Mouse (Mus musculus) large intestine, adult 2 months (tissue): ENCODE measurements around the gene Ubxn7. TPM values are rescaled to one million over a fixed set of nuclear protein-coding genes. Genes with fewer than 3 reads are reported as not detected.
"Not testable (repeated sequence)": the region's sequence is repeated elsewhere in the genome, so short reads cannot be mapped to it uniquely, and the experiment has no call there.

ENCODE experiments used
- DNase-seq: peaks from one replicate; pipeline ENCODE4 v3.0.0-alpha.2; 2012; ENCODE audit warnings: low read depth, low spot score
- WGBS: fragments of 180-500 bp; shearing (Covaris S2); methylation state at CpG from one replicate; pipeline ENCODE4 v1.1.7; 2018; 5-methylcytosine and 5-hydroxymethylcytosine counted together
- polyA plus RNA-seq: library from polyadenylated mRNA; depleted of rRNA; stranded (reverse); fragments of >200 nt; gene quantifications from 2 replicates; pipeline ENCODE4 v1.2.3, GENCODE M21; 2012; rRNA removed

Gene Ubxn7
- 2.1 and 10.0 TPM in 2 replicates for polyA plus RNA-seq

DNA sequence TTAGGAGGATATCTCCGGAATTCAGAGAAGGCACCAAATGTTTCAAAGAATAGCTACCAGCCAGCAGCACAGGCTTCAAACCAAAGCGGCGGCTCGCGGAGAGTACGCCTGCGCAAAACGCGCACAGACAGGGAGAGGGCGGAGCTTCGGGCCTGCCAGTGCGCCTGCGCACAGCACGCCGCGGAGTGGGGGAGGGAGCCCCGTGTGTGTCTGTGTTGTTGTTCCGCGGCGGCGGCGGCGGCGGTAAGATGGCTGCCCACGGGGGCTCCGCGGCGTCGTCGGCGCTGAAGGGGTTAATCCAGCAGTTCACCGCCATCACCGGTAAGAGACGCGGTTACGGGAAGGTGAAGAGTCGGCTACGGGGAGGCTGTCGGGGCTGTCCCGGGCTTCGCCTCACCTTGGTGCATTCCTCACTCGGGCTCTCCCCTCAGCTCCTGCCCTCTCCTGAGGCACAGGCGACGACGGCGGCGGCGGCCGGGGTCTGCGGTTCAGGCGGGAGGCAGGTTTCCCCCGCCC is at the start of gene Ubxn7:
Gene Ubxn7, plus strand, starts transcription at position 218 of the 516 bp plus-strand sequence.
- WGBS: under 1% methylated on average over 52 of the region's 52 CpGs
- peak; percentile 76 for DNase-seq

DNA sequence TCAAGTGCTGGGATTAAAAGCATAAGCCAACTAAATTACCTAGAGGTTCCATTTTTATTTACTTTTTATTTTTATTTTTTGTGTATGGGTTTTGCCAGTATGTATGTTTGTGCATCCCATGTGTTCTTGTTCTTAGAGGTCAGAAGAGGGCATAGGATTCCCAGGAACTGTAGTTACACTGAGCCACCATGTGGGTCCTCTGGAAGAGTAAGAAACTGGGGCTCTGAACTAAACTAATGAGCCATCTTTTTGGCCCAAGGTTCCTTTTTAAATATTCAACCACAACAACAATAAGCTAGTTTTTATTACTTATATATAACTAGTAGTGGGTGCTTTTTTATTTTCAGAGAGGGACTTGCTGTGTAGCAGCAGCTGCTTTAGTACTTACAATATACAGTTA is 49.4 kb upstream of the Ubxn7 start:
- DNase-seq: no peak

DNA sequence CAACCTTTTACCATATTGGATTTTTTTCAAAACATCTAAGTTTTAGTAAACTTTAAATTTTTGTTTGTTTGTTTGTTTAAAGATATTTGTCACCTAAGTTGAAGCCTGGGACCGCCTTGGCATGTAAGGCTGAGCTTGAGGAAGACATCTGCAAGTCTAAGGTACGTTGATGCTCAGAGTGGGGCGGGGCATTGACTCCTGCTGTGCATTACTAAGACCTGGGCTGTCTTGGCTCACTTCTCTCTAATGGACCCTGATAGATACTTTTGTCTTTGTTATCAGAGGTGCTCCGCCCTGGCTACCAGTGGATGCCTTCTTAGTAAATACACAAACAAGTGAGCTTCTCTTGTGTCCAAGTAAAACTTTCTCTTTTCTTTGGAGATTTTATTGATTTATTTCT is 40.2 kb upstream of the Ubxn7 start:
- WGBS: 98% methylated on average over 4 of the region's 4 CpGs
- DNase-seq: no peak

DNA sequence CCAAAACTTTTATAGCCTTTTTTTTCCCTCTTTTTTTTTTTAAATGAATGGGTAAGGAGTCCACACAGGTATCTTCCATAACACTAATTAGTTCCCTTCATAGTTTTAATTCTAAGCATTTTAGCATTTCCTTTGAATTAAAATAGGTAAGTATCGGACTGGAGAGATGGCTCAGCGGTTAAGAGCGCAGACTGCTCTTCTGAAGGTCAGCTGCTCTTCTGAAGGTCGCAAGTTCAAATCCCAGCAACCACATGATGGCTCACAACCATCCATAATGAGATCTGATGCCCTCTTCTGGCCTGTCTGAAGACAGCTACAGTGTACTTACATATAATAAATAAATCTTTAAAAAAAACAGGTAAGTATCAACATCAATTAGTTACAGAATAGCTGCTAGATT is 32.4 kb upstream of the Ubxn7 start:
- not testable (repeated sequence) for DNase-seq
- WGBS: 96% methylated on average over 4 of the region's 4 CpGs

DNA sequence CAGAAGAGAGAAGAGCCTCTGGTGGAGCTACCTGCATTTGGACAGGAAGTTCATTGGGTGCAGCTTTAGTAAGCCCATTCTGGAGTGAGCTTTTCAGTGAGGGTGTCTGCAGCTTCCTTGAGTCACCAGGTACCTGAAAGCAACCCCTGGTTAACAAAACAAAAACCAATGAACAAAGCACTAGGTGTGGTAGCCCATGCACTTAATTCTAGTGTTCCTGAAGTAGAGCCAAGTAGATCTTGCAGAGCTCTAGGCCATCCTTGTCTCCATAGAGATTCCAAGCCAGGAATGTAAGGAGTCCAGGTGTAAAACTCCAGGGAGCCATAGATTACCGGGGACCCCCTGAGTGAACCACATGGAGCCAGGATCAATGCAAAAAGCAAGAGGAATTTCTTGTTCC is 29.0 kb upstream of the Ubxn7 start:
- no peak for DNase-seq

DNA sequence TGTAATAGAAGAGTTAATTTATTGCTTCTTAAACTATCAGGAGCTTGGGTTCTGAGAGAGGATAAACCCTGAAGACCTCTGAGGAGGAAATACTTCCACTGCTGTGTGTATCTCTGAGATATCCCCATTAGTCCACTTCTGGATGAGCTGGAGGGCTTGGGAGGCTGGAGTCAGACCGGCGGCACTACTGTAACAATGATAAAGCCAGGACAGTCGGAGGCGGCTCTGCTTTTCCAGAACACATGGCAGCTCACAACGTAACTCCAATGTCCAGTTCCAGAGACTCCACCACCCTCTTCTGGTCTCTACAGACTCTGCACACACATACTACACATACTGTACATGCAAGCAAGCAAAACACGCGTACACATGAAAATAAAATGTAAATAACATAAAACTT is 28.2 kb upstream of the Ubxn7 start:
- 95% methylated on average over 7 of the region's 7 CpGs for WGBS

More for the DNA sequence above, 29.0 kb upstream of the Ubxn7 start:
- WGBS: 71% methylated on average over 1 of the region's 1 CpGs

DNA sequence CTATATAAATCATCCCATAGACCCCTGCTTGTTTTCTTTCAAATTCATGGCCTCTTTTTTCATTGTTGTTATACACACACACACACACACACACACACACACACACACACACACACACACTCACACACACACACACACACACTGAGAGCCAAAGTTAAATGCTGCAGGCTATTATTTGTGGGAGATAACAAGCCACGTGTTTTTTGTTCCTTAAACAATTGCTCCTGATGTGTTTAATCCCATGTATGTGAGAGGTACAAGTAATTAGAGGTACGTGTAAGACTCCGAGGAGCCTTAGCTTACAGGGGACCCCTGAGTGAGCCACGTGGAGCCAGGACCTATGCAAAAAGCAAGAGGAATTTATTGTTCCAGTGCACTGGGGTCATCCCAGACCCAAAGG is 20.1 kb upstream of the Ubxn7 start:
- WGBS: 79% methylated on average over 4 of the region's 4 CpGs
- DNase-seq: no peak

More for the DNA sequence above, 28.2 kb upstream of the Ubxn7 start:
- no peak for DNase-seq

DNA sequence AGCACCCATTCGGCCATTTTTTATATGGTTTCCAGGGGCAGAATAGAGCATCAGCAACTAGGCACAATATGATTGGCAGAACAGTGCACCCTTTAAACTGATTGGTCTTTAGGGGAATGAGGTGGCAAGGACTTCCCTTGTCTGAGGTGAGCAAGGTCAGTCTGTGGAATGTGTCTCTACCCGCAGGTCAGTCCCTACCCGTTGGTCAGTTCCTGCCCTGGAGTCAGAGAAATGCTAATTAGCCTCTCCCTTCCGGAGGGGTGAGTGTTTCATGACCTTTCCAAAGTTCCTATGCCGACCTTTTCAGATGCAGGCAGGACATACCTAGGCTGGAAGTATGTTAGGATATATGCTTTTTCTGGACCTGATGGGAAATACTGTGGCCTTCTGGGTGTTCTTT is 19.7 kb upstream of the Ubxn7 start:
- DNase-seq: no peak
- WGBS: 48% methylated on average over 5 of the region's 5 CpGs

DNA sequence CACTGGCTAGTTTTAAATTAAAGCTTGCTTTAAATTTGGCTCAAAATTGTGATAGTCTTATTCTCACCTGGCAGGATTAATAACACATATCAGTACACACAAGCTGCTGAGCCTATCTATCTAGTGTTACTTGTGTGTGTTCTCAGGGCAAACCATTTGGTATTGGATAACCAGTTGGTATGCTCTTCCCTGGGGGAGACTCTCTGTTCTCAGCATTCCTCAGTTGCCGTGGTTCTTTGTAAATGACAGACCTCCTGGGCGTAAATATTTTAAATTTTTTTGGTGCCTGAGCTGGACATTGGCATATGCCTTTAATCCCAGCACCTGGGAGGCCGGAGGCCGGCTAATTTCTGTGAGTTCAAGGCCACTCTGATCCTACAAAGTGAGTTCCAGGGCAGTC is 19.2 kb upstream of the Ubxn7 start:
- no peak for DNase-seq
- 82% methylated on average over 4 of the region's 4 CpGs for WGBS

DNA sequence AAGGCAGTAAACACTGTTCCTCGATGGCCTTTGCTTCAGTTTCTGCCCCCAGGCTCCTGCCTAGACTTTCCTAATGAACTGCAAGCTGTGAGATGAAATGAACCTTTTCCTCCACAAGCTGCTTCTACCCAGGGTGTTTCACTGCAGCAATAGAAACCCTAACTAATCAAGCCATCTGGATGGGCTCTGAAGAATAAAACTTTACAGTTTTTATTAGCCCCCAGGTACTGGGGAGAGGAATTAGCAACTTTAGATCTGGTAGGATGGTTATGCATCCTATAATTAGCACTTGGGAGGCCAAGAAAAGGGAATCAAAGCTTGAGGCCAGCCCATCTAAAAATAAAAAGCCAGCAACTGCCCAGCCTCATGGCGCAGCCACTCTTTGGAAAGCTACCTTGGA is 15.5 kb upstream of the Ubxn7 start:
- no peak for DNase-seq
- 71% methylated on average over 2 of the region's 2 CpGs for WGBS

DNA sequence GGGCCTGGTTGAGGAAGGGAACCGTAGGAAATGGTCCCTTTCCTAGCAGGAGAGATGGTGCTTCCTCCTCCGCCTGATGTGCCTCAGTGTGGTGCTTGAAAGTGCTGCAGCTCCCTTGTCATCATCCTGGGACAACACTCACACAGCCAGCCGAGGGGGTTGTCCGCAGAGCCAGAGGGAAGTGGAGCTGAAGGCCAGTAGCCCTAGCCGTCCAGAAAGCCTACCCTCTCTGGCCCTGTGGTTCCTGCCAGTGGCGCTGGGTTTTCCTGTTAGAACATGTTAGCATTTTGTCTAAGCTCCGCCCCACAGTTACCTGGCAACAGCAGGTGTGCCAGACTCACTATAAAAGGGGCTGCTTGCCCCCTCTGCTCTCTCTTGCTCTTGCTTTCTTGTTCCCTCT is 8.1 kb upstream of the Ubxn7 start:
- DNase-seq: no peak
- 22% methylated on average over 7 of the region's 7 CpGs for WGBS

DNA sequence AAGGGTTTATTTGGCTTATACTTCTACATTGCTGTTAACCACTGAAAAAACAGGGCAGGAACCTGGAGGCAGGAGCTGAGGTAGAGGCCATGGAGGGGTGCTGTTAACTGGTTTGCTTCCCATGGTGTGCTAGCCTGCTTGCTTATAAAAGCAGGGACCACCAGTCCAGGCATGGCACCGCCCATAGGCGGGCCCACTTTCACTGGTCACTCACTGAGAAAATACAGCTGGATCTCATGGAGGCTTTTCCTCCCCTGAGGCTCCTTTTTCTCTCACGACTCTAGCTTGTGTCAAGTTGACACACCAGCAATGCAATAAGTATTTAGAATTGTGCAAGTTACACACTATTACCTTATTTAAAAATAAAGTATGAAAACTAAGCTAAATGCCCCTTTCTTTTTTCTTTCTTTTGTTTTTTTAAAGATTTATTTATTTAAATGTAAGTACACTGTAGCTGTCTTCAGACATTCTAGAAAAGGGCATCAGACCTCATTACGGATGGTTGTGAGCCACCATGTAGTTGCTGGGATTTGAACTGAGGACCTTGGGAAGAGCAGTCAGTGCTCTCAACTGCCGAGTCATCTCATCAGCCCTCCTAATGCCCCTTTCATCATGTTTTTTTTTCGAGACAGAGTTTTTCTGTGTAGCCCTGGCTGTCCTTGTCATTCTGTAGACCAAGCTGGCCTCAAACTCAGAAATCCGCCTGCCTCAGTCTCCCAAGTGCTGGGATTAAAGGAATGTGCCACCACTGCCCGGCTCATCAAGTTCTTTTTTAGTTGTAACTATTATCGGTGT is 984 bp upstream of the Ubxn7 start:
- no peak for DNase-seq
- WGBS: 48% methylated on average over 9 of the region's 9 CpGs

DNA sequence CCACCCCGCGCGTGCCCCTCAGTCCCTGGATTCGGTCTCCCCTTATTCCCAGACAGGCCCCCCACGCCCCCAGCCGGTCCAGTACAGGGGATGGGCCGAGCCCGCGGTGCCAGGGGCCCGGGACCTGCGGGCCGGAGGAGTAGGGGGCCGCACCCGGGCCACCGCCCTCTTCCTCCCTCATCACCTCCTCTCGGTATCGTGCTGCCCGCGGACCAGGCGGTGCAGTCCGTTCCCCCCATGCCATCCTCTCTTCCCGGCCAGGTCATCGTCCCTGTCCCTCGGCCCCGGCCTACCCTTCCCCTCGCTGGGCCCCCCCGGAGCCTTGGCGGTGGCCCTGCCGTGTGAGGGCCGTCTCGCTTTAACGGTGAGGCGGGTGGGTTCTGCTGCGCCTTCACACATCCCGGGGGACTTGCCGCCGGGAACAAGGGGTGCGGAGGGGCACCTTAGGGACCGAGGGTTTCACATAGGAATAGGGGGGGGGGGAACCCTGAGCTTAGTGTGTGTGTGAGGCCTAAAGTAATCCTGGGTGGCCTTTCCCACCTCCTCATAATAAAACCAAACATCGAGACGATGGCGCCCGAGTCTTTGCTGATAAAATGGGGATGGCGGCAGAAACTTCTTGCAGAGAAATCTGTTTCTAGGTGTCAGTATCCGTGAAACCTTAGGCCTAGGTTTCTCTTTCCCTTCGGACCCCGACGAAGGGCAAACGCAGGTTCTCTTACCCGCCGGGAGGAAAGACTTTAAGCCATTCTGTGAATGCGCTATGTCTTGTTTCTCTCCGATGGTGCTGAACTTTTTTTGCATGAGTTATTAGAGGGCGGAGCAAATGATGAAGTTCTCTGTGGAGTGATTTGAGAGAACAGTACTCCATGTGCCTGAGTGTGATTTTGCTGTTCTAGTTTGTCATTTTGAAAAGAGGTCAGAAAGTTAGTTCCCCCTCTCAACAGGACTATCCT is 777 bp downstream of the Ubxn7 start:
- DNase-seq: peak; percentile 39

DNA sequence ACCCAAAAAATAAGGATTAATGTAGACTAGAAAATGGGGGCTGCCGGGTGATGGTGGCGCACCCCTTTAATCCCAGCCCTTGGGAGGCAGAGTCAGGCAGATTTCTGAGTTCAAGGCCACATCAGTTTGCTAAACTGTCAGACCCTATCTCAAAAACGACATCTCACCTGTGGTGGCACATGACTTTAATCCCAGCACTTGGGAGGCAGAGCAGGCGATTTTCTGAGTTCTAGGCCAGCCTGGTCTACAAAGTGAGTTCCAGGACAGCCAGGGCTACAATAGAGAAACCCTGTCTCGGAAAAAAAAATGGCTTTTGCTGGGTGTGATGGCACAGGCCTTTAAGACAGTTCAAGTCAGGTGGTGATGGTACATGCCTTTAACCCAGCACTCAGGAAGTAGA is 3.1 kb downstream of the Ubxn7 start:
- DNase-seq: no peak
- WGBS: 91% methylated on average over 5 of the region's 5 CpGs

More for the DNA sequence above, 777 bp downstream of the Ubxn7 start:
- WGBS: under 1% methylated on average over 47 of the region's 54 CpGs

DNA sequence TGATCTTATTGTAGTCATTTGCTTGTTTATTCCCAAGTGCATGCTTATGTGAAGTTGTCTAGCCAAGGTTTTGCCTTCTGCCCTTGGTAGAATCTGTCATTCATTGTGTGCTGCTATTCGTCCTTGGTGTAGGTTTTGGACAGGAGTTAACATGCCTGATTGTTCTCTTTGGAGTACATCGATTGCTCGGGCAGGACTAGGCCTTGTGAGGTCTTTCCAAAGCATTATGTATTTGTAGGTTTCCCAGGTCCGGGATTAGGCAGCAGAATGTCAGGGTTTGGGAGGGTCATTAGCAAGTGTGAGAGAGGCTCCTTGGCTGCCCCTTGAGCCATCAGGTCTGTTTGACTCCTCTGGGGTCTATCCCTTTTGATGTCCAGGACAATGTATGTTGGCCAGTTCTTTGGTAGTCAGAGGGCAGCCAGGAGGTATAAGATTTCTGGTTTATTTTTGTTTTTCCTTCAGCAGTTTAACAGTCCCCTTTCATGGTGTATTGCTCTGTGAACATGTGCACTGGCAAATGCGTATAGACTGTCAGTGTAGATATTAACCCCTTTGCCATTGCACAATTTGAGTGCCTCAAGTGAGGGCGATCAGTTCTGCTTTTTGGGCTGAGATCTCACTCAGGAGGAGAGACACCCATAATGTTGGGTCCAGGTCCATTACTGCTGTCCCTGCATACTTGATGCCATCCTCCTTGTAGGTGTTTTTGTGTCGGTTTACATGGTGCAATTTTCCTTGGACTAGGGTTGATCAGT is 4.1 kb downstream of the Ubxn7 start:
- no peak for DNase-seq
- WGBS: 70% methylated on average over 7 of the region's 7 CpGs

DNA sequence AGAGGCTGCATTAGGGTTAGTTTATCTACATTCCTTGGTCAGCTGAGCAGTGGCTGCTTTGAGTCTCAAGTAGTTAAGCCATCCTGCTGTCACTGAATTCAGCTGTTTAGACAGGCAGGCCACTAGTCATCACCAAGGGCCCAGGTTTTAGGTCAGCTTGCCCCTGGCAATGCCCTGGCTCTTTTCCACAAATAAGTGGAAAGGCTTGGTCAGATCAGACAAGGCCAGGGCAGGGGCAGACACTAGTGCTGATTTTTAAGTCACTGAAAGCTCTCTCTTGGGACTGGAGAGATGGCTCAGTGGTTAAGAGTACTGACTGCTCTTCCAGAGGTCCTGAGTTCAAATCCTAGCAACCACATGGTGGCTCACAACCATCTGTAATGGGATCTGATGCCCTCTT is 4.9 kb downstream of the Ubxn7 start:
- no peak for DNase-seq

DNA sequence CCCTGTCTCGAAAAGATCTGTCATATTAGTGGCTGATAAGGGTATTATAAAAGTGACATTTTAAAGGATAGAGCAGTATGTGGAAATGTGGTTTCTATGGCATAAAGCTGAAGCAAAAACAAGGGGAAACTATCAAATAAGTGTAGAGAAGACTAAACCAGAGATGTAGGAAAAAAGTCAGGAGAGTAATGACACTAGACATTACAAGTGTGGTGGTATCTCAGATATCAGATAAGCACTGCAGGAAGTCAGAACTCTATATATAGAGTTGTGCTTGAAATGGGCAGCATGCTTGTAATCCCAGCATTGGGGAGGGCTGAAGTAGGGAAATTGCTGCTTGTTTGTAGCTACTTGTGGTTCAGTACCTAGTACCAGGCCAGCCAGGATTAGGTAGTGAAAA is 8.4 kb downstream of the Ubxn7 start:
- 70% methylated on average over 1 of the region's 1 CpGs for WGBS
- no peak for DNase-seq

DNA sequence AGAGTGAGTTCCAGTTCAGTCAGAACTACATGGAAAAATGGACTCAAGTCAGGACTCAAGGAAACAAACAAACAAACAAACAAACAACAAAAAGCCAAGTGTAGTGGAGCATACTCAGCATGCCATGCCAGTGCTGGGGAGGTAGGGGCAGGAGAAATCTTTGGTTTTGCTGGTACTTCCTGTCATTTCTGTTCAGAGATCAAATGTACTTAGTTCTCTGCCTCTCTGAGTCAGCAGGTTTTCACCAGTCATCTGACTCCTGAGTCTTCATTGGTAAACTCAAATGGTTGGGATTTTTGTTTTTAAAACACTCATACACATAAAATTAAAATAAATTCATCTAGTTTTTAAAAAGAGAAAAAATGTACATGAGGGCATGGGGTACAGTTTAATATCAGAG is 13.5 kb downstream of the Ubxn7 start:
- DNase-seq: no peak

DNA sequence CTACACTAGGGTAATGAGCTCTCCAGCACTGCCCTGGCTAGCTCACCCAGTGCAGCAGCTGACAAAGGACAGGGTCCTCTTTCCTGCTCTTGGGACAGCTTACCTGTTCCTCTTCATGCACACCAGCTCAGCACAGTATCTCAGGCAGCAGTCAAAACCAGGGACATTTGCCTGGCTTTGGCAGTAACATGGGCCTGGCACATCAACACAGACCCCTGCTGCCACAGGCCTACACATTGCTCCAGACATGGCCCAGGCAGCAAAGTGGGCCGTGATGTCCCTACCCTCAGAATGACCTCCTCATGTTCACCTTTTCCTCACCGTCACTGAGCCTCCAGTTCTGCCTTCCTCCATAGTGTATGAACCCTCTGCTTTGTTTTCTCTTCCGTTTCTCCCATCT is 18.7 kb downstream of the Ubxn7 start:
- WGBS: 95% methylated on average over 3 of the region's 3 CpGs
- DNase-seq: no peak

DNA sequence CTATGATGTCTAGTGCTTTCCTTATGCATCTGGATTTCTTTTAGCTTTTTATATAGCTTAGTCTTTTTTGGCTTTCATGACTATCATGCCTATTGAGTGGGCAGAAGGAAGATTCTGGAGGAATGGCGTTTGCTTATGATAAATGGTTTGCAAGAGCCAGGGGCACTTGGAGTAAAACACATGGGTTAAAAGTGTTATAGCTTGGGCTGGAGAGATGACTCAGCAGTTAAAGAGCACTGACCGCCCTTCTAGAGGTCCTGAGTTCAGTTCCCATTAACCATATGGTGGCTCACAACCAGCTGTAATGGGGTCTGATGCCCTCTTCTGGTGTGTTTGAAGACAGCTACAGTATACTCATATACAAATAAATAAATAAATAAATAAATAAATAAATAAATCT is 31.5 kb downstream of the Ubxn7 start:
- WGBS: 87% methylated on average over 2 of the region's 2 CpGs
- DNase-seq: no peak
